In genomic region chr8:69717232-69717580, GRCm38 (mm10) we compare ENCODE assay signal across 8 mouse cellular contexts. TPM values are rescaled to one million over a fixed set of nuclear protein-coding genes. Genes with fewer than 3 reads are reported as not detected.
DNase-seq lines count a peak whose midpoint lies in the region; ATAC-seq and TF ChIP-seq lines count a peak whose summit lies in the region.

No protein-coding gene starts in this region.

- DNase-seq in cerebellum, adult 2 months, result no peak
- DNase-seq in cerebellum, postnatal 4 days (ENCODE audit: low spot score in 2 of 2), result no peak
- no peak for DNase-seq in neural tube, embryonic 11.5 days (ENCODE audit: low spot score)
- no peak for DNase-seq in neural tube, embryonic 10.5 days (ENCODE audit: extremely low spot score, low spot score)
- DNase-seq in stomach, postnatal 0 days (ENCODE audit: low spot score), result no peak
- no peak for DNase-seq in gastrocnemius, postnatal 10 days
- no peak for DNase-seq in cerebellum, adult 11-12 months

- no peak for TF ChIP-seq EP300 in stomach, postnatal 0 days (optimal IDR thresholded peaks at IDR 0.05)

- 44% methylated on average over 5 of the region's 5 CpGs for WGBS in cerebellum, adult 2 months
- 50% methylated on average over 5 of the region's 5 CpGs for WGBS in neural tube, embryonic 11.5 days
- WGBS in liver, embryonic 12.5 days (ENCODE audit: insufficient replicate concordance), result 40% methylated on average over 5 of the region's 5 CpGs
- WGBS in stomach, postnatal 0 days, result 41% methylated on average over 5 of the region's 5 CpGs

- peak; percentile 16 for ATAC-seq in neural tube, embryonic 11.5 days (ENCODE audit: insufficient read depth, low FRiP score, low TSS enrichment)
- ATAC-seq in liver, embryonic 12.5 days, result peak; percentile 16
- ATAC-seq in stomach, postnatal 0 days (ENCODE audit: low FRiP score, low TSS enrichment), result no peak; the same call in 1 of the 2 replicates

- peaks cover 9% of the 10 kb centered on the region for H3K4me1 ChIP-seq in cerebellum, adult 2 months (ENCODE audit: control insufficient read depth, insufficient read depth, low read length)
- H3K4me1 ChIP-seq in neural tube, embryonic 11.5 days (ENCODE audit: control insufficient read depth, insufficient read depth, low read length), result peaks cover 5% of the 10 kb centered on the region; the same call in 1 of the 2 replicates
- H3K4me1 ChIP-seq in liver, embryonic 12.5 days, result peaks cover 29% of the 10 kb centered on the region
- H3K4me1 ChIP-seq in stomach, postnatal 0 days (replicated peaks; ENCODE audit: control insufficient read depth, insufficient read depth), result 0 out of 2 replicates have a peak, but pooled peaks cover 2% of the 10 kb centered on the region

- H3K9me3 ChIP-seq in neural tube, embryonic 11.5 days (ENCODE audit: control insufficient read depth, low read length), result no peaks in the 10 kb centered on the region
- H3K9me3 ChIP-seq in liver, embryonic 12.5 days (replicated peaks), result no peaks in the 10 kb centered on the region
- no peaks in the 10 kb centered on the region for H3K9me3 ChIP-seq in stomach, postnatal 0 days (ENCODE audit: control insufficient read depth, low read length)

- H3K27me3 ChIP-seq in cerebellum, adult 2 months (ENCODE audit: control insufficient read depth, insufficient read depth, low read length), result no peaks in the 10 kb centered on the region
- H3K27me3 ChIP-seq in neural tube, embryonic 11.5 days (ENCODE audit: control insufficient read depth, insufficient read depth, low read length), result no peaks in the 10 kb centered on the region
- H3K27me3 ChIP-seq in liver, embryonic 12.5 days (replicated peaks), result no peaks in the 10 kb centered on the region
- no peaks in the 10 kb centered on the region for H3K27me3 ChIP-seq in stomach, postnatal 0 days (ENCODE audit: control insufficient read depth, insufficient read depth, low read length)

- TF ChIP-seq CTCF in cerebellum, adult 2 months (IDR thresholded peaks at IDR 0.05; ENCODE audit: borderline replicate concordance, insufficient read depth, low read depth, low read length), result no peak
- no peak for TF ChIP-seq CTCF in stomach, postnatal 0 days (IDR thresholded peaks at IDR 0.05; ENCODE audit: low read depth)

- no peak overlapping the region for H3K27ac ChIP-seq in cerebellum, adult 2 months (ENCODE audit: insufficient read depth, low read length)
- H3K27ac ChIP-seq in neural tube, embryonic 11.5 days (ENCODE audit: low read depth, low read length), result no peak overlapping the region
- H3K27ac ChIP-seq in liver, embryonic 12.5 days, result no peak overlapping the region
- no peak overlapping the region; the same call in 1 of the 2 replicates for H3K27ac ChIP-seq in stomach, postnatal 0 days (replicated peaks)

- no peaks in the 10 kb centered on the region for H3K36me3 ChIP-seq in neural tube, embryonic 11.5 days (ENCODE audit: control insufficient read depth, insufficient read depth, low read length)
- H3K36me3 ChIP-seq in liver, embryonic 12.5 days, result peaks cover 19% of the 10 kb centered on the region
- H3K36me3 ChIP-seq in stomach, postnatal 0 days (ENCODE audit: control insufficient read depth, insufficient read depth, low read length), result no peaks in the 10 kb centered on the region

- H3K4me3 ChIP-seq in cerebellum, adult 2 months (replicated peaks; ENCODE audit: insufficient read depth, low read depth, low read length), result peak overlapping the region; percentile 45
- H3K4me3 ChIP-seq in neural tube, embryonic 11.5 days (ENCODE audit: low read depth, low read length), result peak overlapping the region; percentile 82
- H3K4me3 ChIP-seq in liver, embryonic 12.5 days, result peak overlapping the region; percentile 88
- H3K4me3 ChIP-seq in stomach, postnatal 0 days (ENCODE audit: low read depth, low read length), result peak overlapping the region; percentile 21

- TF ChIP-seq POLR2A in cerebellum, adult 2 months (IDR thresholded peaks at IDR 0.05; ENCODE audit: borderline replicate concordance, insufficient read depth, low read length), result no peak

- H3K9ac ChIP-seq in neural tube, embryonic 11.5 days (ENCODE audit: low read length), result 0 out of 2 replicates have a peak overlapping the region, but pooled peaks have one; percentile 4
- H3K9ac ChIP-seq in liver, embryonic 12.5 days, result no peak overlapping the region
- H3K9ac ChIP-seq in stomach, postnatal 0 days (ENCODE audit: low read length), result peak overlapping the region; percentile 38

- H3K4me2 ChIP-seq in neural tube, embryonic 11.5 days (ENCODE audit: low read depth), result peak overlapping the region; percentile 48
- peak overlapping the region; percentile 68 for H3K4me2 ChIP-seq in liver, embryonic 12.5 days
- peak overlapping the region; percentile 53 for H3K4me2 ChIP-seq in stomach, postnatal 0 days (replicated peaks; ENCODE audit: low read depth)

RNA-seq across cellular contexts. Expression of gene Zfp869, which starts 6.7 kb away (rescaled TPM):
- 24.2 and 24.5 TPM in 2 replicates for polyA plus RNA-seq in cerebellum, adult 2 months (2012; rRNA removed)
- polyA plus RNA-seq in neural tube, embryonic 11.5 days (2014; fragmentation: Nextera tagmentation; extraction: Ambion mirVana), result 37.0 and 37.1 TPM in 2 replicates
- polyA plus RNA-seq in liver, embryonic 12.5 days (2016; fragmentation: Nextera tagmentation; extraction: Ambion mirVana), result 14.8 and 15.8 TPM in 2 replicates
- 11.1 and 12.3 TPM in 2 replicates for polyA plus RNA-seq in stomach, postnatal 0 days (2015; fragmentation: Nextera tagmentation; extraction: Ambion mirVana)
- 10 to 100 TPM; 12.7 to 12.8 TPM for total RNA-seq in gastrocnemius, postnatal 10 days (2021)

RNA-seq across cellular contexts. Expression of gene Zfp963, which starts 32.6 kb away (rescaled TPM):
- 6.3 TPM in 2 replicates for polyA plus RNA-seq in cerebellum, adult 2 months (2012; rRNA removed)
- polyA plus RNA-seq in neural tube, embryonic 11.5 days (2014; fragmentation: Nextera tagmentation; extraction: Ambion mirVana), result 7.6 and 8.8 TPM in 2 replicates
- polyA plus RNA-seq in liver, embryonic 12.5 days (2016; fragmentation: Nextera tagmentation; extraction: Ambion mirVana), result 1.8 and 2.3 TPM in 2 replicates
- 2.8 and 3.3 TPM in 2 replicates for polyA plus RNA-seq in stomach, postnatal 0 days (2015; fragmentation: Nextera tagmentation; extraction: Ambion mirVana)
- total RNA-seq in gastrocnemius, postnatal 10 days (2021), result 1 to 10 TPM; 4.0 to 5.0 TPM

RNA-seq across cellular contexts. Expression of gene Gm20422, which starts 57.5 kb away (rescaled TPM):
- polyA plus RNA-seq in cerebellum, adult 2 months (2012; rRNA removed), result 0.46 and 0.67 TPM in 2 replicates
- polyA plus RNA-seq in neural tube, embryonic 11.5 days (2014; fragmentation: Nextera tagmentation; extraction: Ambion mirVana), result 0.36 TPM in 1 of 2 replicates, not detected in the other
- polyA plus RNA-seq in liver, embryonic 12.5 days (2016; fragmentation: Nextera tagmentation; extraction: Ambion mirVana), result 0.32 TPM in 1 of 2 replicates, not detected in the other
- 0.34 and 0.39 TPM in 2 replicates for polyA plus RNA-seq in stomach, postnatal 0 days (2015; fragmentation: Nextera tagmentation; extraction: Ambion mirVana)
- 1 to 10 TPM; 2.6 to 3.9 TPM for total RNA-seq in gastrocnemius, postnatal 10 days (2021)

Comparison
In these comparisons a context has a peak if more than half of its experiments do, and no peak if none do; other contexts are left out.
1. H3K4me3 ChIP-seq: peak in every context shown above with its lines; median percentile 88 in liver, embryonic 12.5 days; 82 in neural tube, embryonic 11.5 days; 45 in cerebellum, adult 2 months; 21 in stomach, postnatal 0 days.